Mouse (Mus musculus): ENCODE results near the gene Tmem216. TPM values are rescaled to one million over a fixed set of nuclear protein-coding genes. Genes with fewer than 3 reads are reported as not detected.

Gene Tmem216
- polyA plus RNA-seq, 1 experiment from 2014 or later = 52.3 TPM

- Histone ChIP-seq H3K4me2 (replicated peaks) (no peak overlapping the region), H3K27ac (replicated peaks) (no peak overlapping the region), H3K4me1 (peaks cover 14% of the 10 kb centered on the region), H3K9me3 (no peaks in the 10 kb centered on the region), H3K9ac (replicated peaks) (no peak overlapping the region), H3K27me3 (no peaks in the 10 kb centered on the region), H3K36me3 (peaks cover 5% of the 10 kb centered on the region), H3K4me3 (no peak overlapping the region)
- no peak for ATAC-seq (ENCODE audit: low FRiP score, low read depth)
- WGBS = 91% methylated on average over 1 of the region's 1 CpGs
Observed at GRCm38 (mm10) chr19:10521926-10522325, 34.1 kb downstream of the Tmem216 start.

GRCm38 (mm10) chr19:10520355-10520754 is 35.7 kb downstream of the Tmem216 start:
- no peaks in the 10 kb centered on the region for H3K9me3 ChIP-seq
- H3K36me3 ChIP-seq = peaks cover 20% of the 10 kb centered on the region
- H3K4me3 ChIP-seq = no peak overlapping the region
- peaks cover 5% of the 10 kb centered on the region for H3K4me1 ChIP-seq
- H3K27me3 ChIP-seq = no peaks in the 10 kb centered on the region
- no peak overlapping the region for H3K27ac ChIP-seq (replicated peaks)
- no peak overlapping the region for H3K9ac ChIP-seq (replicated peaks)
- H3K4me2 ChIP-seq (replicated peaks) = no peak overlapping the region
- 52% methylated on average over 1 of the region's 1 CpGs for WGBS
- ATAC-seq (ENCODE audit: low FRiP score, low read depth) = no peak

- Histone ChIP-seq H3K4me1 (no peaks in the 10 kb centered on the region), H3K27me3 (no peaks in the 10 kb centered on the region), H3K27ac (replicated peaks) (no peak overlapping the region), H3K36me3 (peaks cover 53% of the 10 kb centered on the region), H3K9ac (replicated peaks) (no peak overlapping the region), H3K4me3 (no peak overlapping the region), H3K9me3 (no peaks in the 10 kb centered on the region), H3K4me2 (replicated peaks) (no peak overlapping the region)
- WGBS = 86% methylated on average over 6 of the region's 6 CpGs
- no peak for ATAC-seq (ENCODE audit: low FRiP score, low read depth)
Observed at GRCm38 (mm10) chr19:10510759-10511330, 45.2 kb downstream of the Tmem216 start.

- Histone ChIP-seq H3K9ac (replicated peaks) (no peak overlapping the region), H3K9me3 (no peaks in the 10 kb centered on the region), H3K27me3 (no peaks in the 10 kb centered on the region), H3K27ac (replicated peaks) (no peak overlapping the region), H3K4me2 (replicated peaks) (no peak overlapping the region), H3K4me3 (no peak overlapping the region), H3K36me3 (peaks cover 54% of the 10 kb centered on the region), H3K4me1 (peaks cover 3% of the 10 kb centered on the region; the same call in 1 of the 2 replicates)
- ATAC-seq (ENCODE audit: low FRiP score, low read depth) = peak; percentile 73; the same call in 1 of the 2 replicates
- WGBS = 2% methylated on average over 4 of the region's 4 CpGs
Observed at GRCm38 (mm10) chr19:10502571-10502970, 53.5 kb downstream of the Tmem216 start.

GRCm38 (mm10) chr19:10500581-10500980 is 55.5 kb downstream of the Tmem216 start:
- no peak overlapping the region for H3K4me2 ChIP-seq (replicated peaks)
- WGBS = 96% methylated on average over 8 of the region's 8 CpGs
- peaks cover 3% of the 10 kb centered on the region; the same call in 1 of the 2 replicates for H3K4me1 ChIP-seq
- no peaks in the 10 kb centered on the region for H3K9me3 ChIP-seq
- no peaks in the 10 kb centered on the region for H3K27me3 ChIP-seq
- H3K9ac ChIP-seq (replicated peaks) = no peak overlapping the region
- H3K4me3 ChIP-seq = no peak overlapping the region
- H3K27ac ChIP-seq (replicated peaks) = no peak overlapping the region
- peaks cover 38% of the 10 kb centered on the region for H3K36me3 ChIP-seq
- no peak for ATAC-seq (ENCODE audit: low FRiP score, low read depth)

- WGBS = 51% methylated on average over 8 of the region's 8 CpGs
- H3K4me3 ChIP-seq = no peak overlapping the region
- H3K9me3 ChIP-seq = no peaks in the 10 kb centered on the region
- no peak for ATAC-seq (ENCODE audit: low FRiP score, low read depth)
- H3K27ac ChIP-seq (replicated peaks) = 0 out of 2 replicates have a peak overlapping the region, but pooled peaks have one; percentile 56
- H3K4me2 ChIP-seq (replicated peaks) = no peak overlapping the region
- no peaks in the 10 kb centered on the region for H3K27me3 ChIP-seq
- peaks cover 29% of the 10 kb centered on the region for H3K36me3 ChIP-seq
- peaks cover 3% of the 10 kb centered on the region; the same call in 1 of the 2 replicates for H3K4me1 ChIP-seq
- H3K9ac ChIP-seq (replicated peaks) = no peak overlapping the region
Observed at GRCm38 (mm10) chr19:10497512-10498160, 58.4 kb downstream of the Tmem216 start.

- Histone ChIP-seq H3K27ac (replicated peaks) (peak overlapping the region; percentile 56; the same call in 1 of the 2 replicates), H3K9ac (replicated peaks) (no peak overlapping the region), H3K9me3 (no peaks in the 10 kb centered on the region), H3K4me2 (replicated peaks) (no peak overlapping the region), H3K4me3 (no peak overlapping the region), H3K36me3 (peaks cover 28% of the 10 kb centered on the region), H3K27me3 (no peaks in the 10 kb centered on the region), H3K4me1 (no peaks in the 10 kb centered on the region; the same call in 1 of the 2 replicates)
- 47% methylated on average over 2 of the region's 2 CpGs for WGBS
- ATAC-seq (ENCODE audit: low FRiP score, low read depth) = no peak
Observed at GRCm38 (mm10) chr19:10496976-10497375, 59.1 kb downstream of the Tmem216 start.

GRCm38 (mm10) chr19:10495670-10496069 is 60.4 kb downstream of the Tmem216 start:
- Histone ChIP-seq H3K4me1 (no peaks in the 10 kb centered on the region; the same call in 1 of the 2 replicates), H3K36me3 (peaks cover 16% of the 10 kb centered on the region)
- 88% methylated on average over 1 of the region's 1 CpGs for WGBS

GRCm38 (mm10) chr19:10486264-10486738 is 69.7 kb downstream of the Tmem216 start:
- ATAC-seq (ENCODE audit: low FRiP score, low read depth) = peak; percentile 80
- H3K27ac ChIP-seq (replicated peaks) = no peak overlapping the region
- peaks cover 11% of the 10 kb centered on the region for H3K4me1 ChIP-seq
- peaks cover 14% of the 10 kb centered on the region; the same call in 1 of the 2 replicates for H3K27me3 ChIP-seq
- no peaks in the 10 kb centered on the region for H3K9me3 ChIP-seq
- no peak overlapping the region for H3K9ac ChIP-seq (replicated peaks)
- no peak overlapping the region for H3K4me3 ChIP-seq
- 26% methylated on average over 9 of the region's 9 CpGs for WGBS
- no peaks in the 10 kb centered on the region for H3K36me3 ChIP-seq
- H3K4me2 ChIP-seq (replicated peaks) = no peak overlapping the region

More at GRCm38 (mm10) chr19:10495670-10496069, 60.4 kb downstream of the Tmem216 start:
- ATAC-seq (ENCODE audit: low FRiP score, low read depth) = no peak
- H3K9me3 ChIP-seq = no peaks in the 10 kb centered on the region
- H3K27ac ChIP-seq (replicated peaks) = no peak overlapping the region
- H3K27me3 ChIP-seq = no peaks in the 10 kb centered on the region
- no peak overlapping the region for H3K9ac ChIP-seq (replicated peaks)
- no peak overlapping the region for H3K4me3 ChIP-seq
- H3K4me2 ChIP-seq (replicated peaks) = no peak overlapping the region

Other genes starting within 250 kb of the Tmem216 start
- 3.9 and 4.4 TPM in 2 replicates for gene Syt7, start 167.1 kb downstream of the Tmem216 start, polyA plus RNA-seq (2016; fragmentation: Nextera tagmentation; extraction: Ambion mirVana)
- 0.36 and 1.2 TPM in 2 replicates for gene Lrrc10b, start 98.8 kb downstream of the Tmem216 start, polyA plus RNA-seq (2016; fragmentation: Nextera tagmentation; extraction: Ambion mirVana)
- 0.27 and 1.1 TPM in 2 replicates for gene Ppp1r32, start 73.3 kb downstream of the Tmem216 start, polyA plus RNA-seq (2016; fragmentation: Nextera tagmentation; extraction: Ambion mirVana)
- gene Cpsf7, start 31.0 kb downstream of the Tmem216 start, polyA plus RNA-seq (2016; fragmentation: Nextera tagmentation; extraction: Ambion mirVana) = 61.8 and 67.6 TPM in 2 replicates
- 54.8 and 54.9 TPM in 2 replicates for gene Sdhaf2, start 30.1 kb downstream of the Tmem216 start, polyA plus RNA-seq (2016; fragmentation: Nextera tagmentation; extraction: Ambion mirVana)
- gene Cyb561a3, start 20.9 kb upstream of the Tmem216 start, polyA plus RNA-seq (2016; fragmentation: Nextera tagmentation; extraction: Ambion mirVana) = 15.6 and 16.7 TPM in 2 replicates
- 50.4 and 52.5 TPM in 2 replicates for gene Tmem138, start 21.1 kb upstream of the Tmem216 start, polyA plus RNA-seq (2016; fragmentation: Nextera tagmentation; extraction: Ambion mirVana)
- 406 and 413 TPM in 2 replicates for gene Ddb1, start 49.1 kb upstream of the Tmem216 start, polyA plus RNA-seq (2016; fragmentation: Nextera tagmentation; extraction: Ambion mirVana)
- 22.9 and 25.0 TPM in 2 replicates for gene Tkfc, start 49.4 kb upstream of the Tmem216 start, polyA plus RNA-seq (2016; fragmentation: Nextera tagmentation; extraction: Ambion mirVana)
- 0.33 and 0.54 TPM in 2 replicates for gene Vwce, start 78.0 kb upstream of the Tmem216 start, polyA plus RNA-seq (2016; fragmentation: Nextera tagmentation; extraction: Ambion mirVana)
- gene Pga5, start 121.8 kb upstream of the Tmem216 start, polyA plus RNA-seq (2016; fragmentation: Nextera tagmentation; extraction: Ambion mirVana) = not detected in 2 replicates
- gene Vps37c, start 132.5 kb upstream of the Tmem216 start, polyA plus RNA-seq (2016; fragmentation: Nextera tagmentation; extraction: Ambion mirVana) = 30.5 and 31.9 TPM in 2 replicates
- 0.27 and 0.32 TPM in 2 replicates for gene Cd5, start 182.8 kb upstream of the Tmem216 start, polyA plus RNA-seq (2016; fragmentation: Nextera tagmentation; extraction: Ambion mirVana)

All from midbrain, embryonic 12.5 days (tissue).